Mouse (Mus musculus) brain, embryonic 14.5 days (tissue): ENCODE measurements at regions not wholly inside any gene's neighbourhood (a gene's known extent, or its start where the extent isn't known, plus 50 kb on each side); places are given as distances from the start of the nearest gene placed in this dataset.

Experiments
- CTCF ChIP-seq: fragments of 200-500 bp; IDR thresholded peaks from 2 replicates; pipeline ENCODE4 v1.5.1; 2012; ENCODE audit warnings: inconsistent platforms, mild to moderate bottlenecking, moderate library complexity, borderline replicate concordance; ENCODE audit not compliant: insufficient read depth, insufficient read length; ENCODE audit errors: extremely low read depth
- POLR2A ChIP-seq: fragments of 200-500 bp; IDR thresholded peaks from 2 replicates; pipeline ENCODE4 v1.6.1; 2012; ENCODE audit warnings: mild to moderate bottlenecking, inconsistent platforms, borderline replicate concordance; ENCODE audit not compliant: poor library complexity, insufficient read depth, insufficient read length, severe bottlenecking; ENCODE audit errors: extremely low read depth

DNA sequence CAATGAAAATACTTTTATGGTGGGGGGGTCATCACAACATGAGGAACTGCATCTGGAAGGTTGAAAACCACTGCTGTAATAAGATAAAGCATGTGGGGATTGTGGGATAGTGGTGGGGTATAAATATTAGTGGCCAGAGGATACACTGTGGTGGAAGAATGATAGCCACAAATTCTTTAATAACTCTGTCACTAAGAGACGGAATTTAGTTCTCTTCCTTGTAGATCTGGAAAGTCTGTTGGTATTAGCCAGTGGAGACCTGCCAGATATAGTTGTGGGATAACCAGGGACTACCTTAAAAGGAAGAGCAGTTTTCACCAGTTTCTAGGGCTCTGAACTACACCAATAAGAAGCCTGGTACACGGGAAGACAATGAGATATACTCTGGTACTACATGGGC, 161.8 kb downstream of the Tmx1 start:
- TF ChIP-seq POLR2A: no peak
- no peak for TF ChIP-seq CTCF
